Mouse (Mus musculus): ENCODE measurements around the gene Ccdc9b. TPM values are rescaled to one million over a fixed set of nuclear protein-coding genes. Genes with fewer than 3 reads are reported as not detected.

Ccdc9b gene
- polyA plus RNA-seq, 1 experiment from 2014 or later = 2.2 TPM

DNA sequence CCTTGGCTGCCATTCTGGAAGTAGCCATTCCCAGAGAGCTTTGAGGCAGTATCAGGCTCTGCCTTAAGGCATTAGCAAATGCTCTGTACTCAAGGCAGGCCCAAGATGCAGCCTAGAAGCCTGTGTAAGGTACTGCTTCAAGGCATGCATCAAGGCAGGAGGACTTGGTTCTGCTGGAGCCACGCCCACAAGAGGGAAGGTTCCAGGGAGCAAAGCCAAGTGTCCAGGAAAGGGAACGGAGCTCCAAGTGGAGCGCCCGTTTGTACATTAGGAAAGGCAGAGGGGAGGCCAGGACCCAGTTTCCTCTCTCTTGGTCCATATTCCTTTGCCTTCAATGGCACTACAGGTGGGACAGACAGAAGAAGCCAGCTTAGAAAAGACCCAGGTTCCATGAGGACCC lies 54.0 kb downstream of the Ccdc9b start:
- H3K9ac ChIP-seq = no peak overlapping the region
- H3K4me3 ChIP-seq = no peak overlapping the region
- ATAC-seq (ENCODE audit: extremely low read depth, insufficient number of reproducible peaks, low FRiP score, low TSS enrichment) = no peak
- H3K27me3 ChIP-seq (replicated peaks) = peaks cover 99% of the 10 kb centered on the region
- WGBS = 71% methylated on average over 4 of the region's 4 CpGs
- no peaks in the 10 kb centered on the region for H3K9me3 ChIP-seq
- no peak overlapping the region for H3K27ac ChIP-seq (replicated peaks)
- no peak overlapping the region for H3K4me2 ChIP-seq
- H3K36me3 ChIP-seq = no peaks in the 10 kb centered on the region
- H3K4me1 ChIP-seq = peaks cover 63% of the 10 kb centered on the region

DNA sequence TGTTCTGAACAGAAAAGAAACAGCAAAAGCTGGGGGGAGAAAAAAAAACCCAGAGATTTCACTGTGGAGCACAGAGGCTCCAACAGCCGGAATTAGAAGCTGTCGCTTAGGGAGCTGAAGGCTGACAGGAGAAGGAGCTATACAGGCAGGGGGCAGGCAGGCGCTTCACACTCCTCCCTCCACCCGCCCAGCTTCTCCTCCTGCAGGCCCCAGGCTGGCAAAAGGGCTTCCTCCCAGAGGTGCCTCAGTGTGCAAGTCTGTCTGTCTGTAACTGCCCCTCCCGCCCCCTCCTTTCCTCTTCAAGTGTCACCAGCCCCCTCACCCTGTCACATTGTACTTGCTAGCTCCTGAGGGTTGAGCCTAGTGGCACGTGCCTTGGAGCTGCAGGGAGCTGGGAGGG lies 56.0 kb downstream of the Ccdc9b start:
- ATAC-seq (ENCODE audit: extremely low read depth, insufficient number of reproducible peaks, low FRiP score, low TSS enrichment) = no peak
- Histone ChIP-seq H3K4me2 (no peak overlapping the region), H3K27ac (replicated peaks) (peak overlapping the region; percentile 73), H3K4me1 (peaks cover 75% of the 10 kb centered on the region), H3K27me3 (replicated peaks) (peaks cover 100% of the 10 kb centered on the region), H3K9me3 (no peaks in the 10 kb centered on the region), H3K4me3 (no peak overlapping the region), H3K36me3 (no peaks in the 10 kb centered on the region), H3K9ac (peak overlapping the region; percentile 67)
- WGBS = 8% methylated on average over 6 of the region's 6 CpGs

Other genes starting within 250 kb of the Ccdc9b start
- 2.5 and 2.9 TPM in 2 replicates for gene Bmf, start 213.0 kb downstream of the Ccdc9b start, polyA plus RNA-seq (2015; fragmentation: Nextera tagmentation; extraction: Ambion mirVana)
- 64.3 and 69.9 TPM in 2 replicates for gene Bub1b, start 164.4 kb downstream of the Ccdc9b start, polyA plus RNA-seq (2015; fragmentation: Nextera tagmentation; extraction: Ambion mirVana)
- 7.4 and 7.5 TPM in 2 replicates for gene Pak6, start 99.4 kb downstream of the Ccdc9b start, polyA plus RNA-seq (2015; fragmentation: Nextera tagmentation; extraction: Ambion mirVana)
- gene Ankrd63, start 58.7 kb downstream of the Ccdc9b start, polyA plus RNA-seq (2015; fragmentation: Nextera tagmentation; extraction: Ambion mirVana) = 0.67 and 0.73 TPM in 2 replicates
- 0.94 and 1.6 TPM in 2 replicates for gene Plcb2, start 34.2 kb downstream of the Ccdc9b start, polyA plus RNA-seq (2015; fragmentation: Nextera tagmentation; extraction: Ambion mirVana)
- gene Inafm2, start 16.9 kb downstream of the Ccdc9b start, polyA plus RNA-seq (2015; fragmentation: Nextera tagmentation; extraction: Ambion mirVana) = 36.2 and 38.3 TPM in 2 replicates
- not detected in 2 replicates for gene Phgr1, start 10.1 kb upstream of the Ccdc9b start, polyA plus RNA-seq (2015; fragmentation: Nextera tagmentation; extraction: Ambion mirVana)
- 0.17 and 0.24 TPM in 2 replicates for gene Disp2, start 17.1 kb upstream of the Ccdc9b start, polyA plus RNA-seq (2015; fragmentation: Nextera tagmentation; extraction: Ambion mirVana)
- 100 and 115 TPM in 2 replicates for gene Knstrn, start 51.3 kb upstream of the Ccdc9b start, polyA plus RNA-seq (2015; fragmentation: Nextera tagmentation; extraction: Ambion mirVana)
- gene Ivd, start 99.3 kb upstream of the Ccdc9b start, polyA plus RNA-seq (2015; fragmentation: Nextera tagmentation; extraction: Ambion mirVana) = 69.9 and 75.6 TPM in 2 replicates
- 2.3 and 3.1 TPM in 2 replicates for gene Bahd1, start 137.7 kb upstream of the Ccdc9b start, polyA plus RNA-seq (2015; fragmentation: Nextera tagmentation; extraction: Ambion mirVana)
- 19.4 and 21.6 TPM in 2 replicates for gene Chst14, start 163.8 kb upstream of the Ccdc9b start, polyA plus RNA-seq (2015; fragmentation: Nextera tagmentation; extraction: Ambion mirVana)